Mouse (Mus musculus) forebrain, embryonic 16.5 days (tissue): ENCODE measurements around the gene Nudcd3. TPM values are rescaled to one million over a fixed set of nuclear protein-coding genes. Genes with fewer than 3 reads are reported as not detected.

Source experiments
- ATAC-seq: fragments of 200-750 bp; cut with Nextera tagmentation; 2 replicates; pipeline ENCODE4 v1.8.0; 2017; ENCODE audit warnings: mild to moderate bottlenecking, moderate library complexity
- H3K27ac ChIP-seq: fragments of 300-500 bp; sonication (generic); 2 replicates; pipeline ENCODE4 v1.5.1; 2014; ENCODE audit warnings: low read length, control low read depth
- H3K27me3 ChIP-seq: fragments of 300-500 bp; sonication (generic); replicated peaks from 2 replicates; pipeline ENCODE4 v1.6.1; 2014; ENCODE audit warnings: low read length; ENCODE audit not compliant: control insufficient read depth, insufficient read depth
- H3K36me3 ChIP-seq: fragments of 300-500 bp; sonication (generic); 2 replicates; pipeline ENCODE4 v1.6.1; 2014; ENCODE audit not compliant: control insufficient read depth, insufficient read depth
- H3K4me1 ChIP-seq: fragments of 300-500 bp; sonication (generic); replicated peaks from 2 replicates; pipeline ENCODE4 v1.6.1; 2014; ENCODE audit warnings: low read length; ENCODE audit not compliant: control insufficient read depth, insufficient read depth
- H3K4me2 ChIP-seq: fragments of 300-500 bp; sonication (generic); 2 replicates; pipeline ENCODE4 v1.6.1; 2014; ENCODE audit warnings: mild to moderate bottlenecking, low read length, control low read depth
- H3K4me3 ChIP-seq: fragments of 300-500 bp; sonication (generic); replicated peaks from 2 replicates; pipeline ENCODE4 v1.5.1; 2014; ENCODE audit warnings: mild to moderate bottlenecking, low read length, control low read depth
- H3K9ac ChIP-seq: fragments of 300-500 bp; sonication (generic); replicated peaks from 2 replicates; pipeline ENCODE4 v1.6.1; 2014; ENCODE audit warnings: low read depth, low read length, control low read depth
- H3K9me3 ChIP-seq: fragments of 300-500 bp; sonication (generic); 2 replicates; pipeline ENCODE4 v1.6.1; 2016; ENCODE audit warnings: low read length; ENCODE audit not compliant: control insufficient read depth
- WGBS: fragments of 180-500 bp; shearing (Covaris S2); extraction: QIAGEN DNeasy Blood & Tissue Kit; methylation state at CpG from one replicate; pipeline ENCODE4 v1.1.7; 2014; 5-methylcytosine and 5-hydroxymethylcytosine counted together
- polyA plus RNA-seq: library from polyadenylated mRNA; unstranded; fragments of >200 nt; fragmentation: Nextera tagmentation; extraction: Ambion mirVana; gene quantifications from 2 replicates; pipeline ENCODE4 v1.2.1, GENCODE M21; 2015

Nudcd3 gene
- 78.4 and 82.1 TPM in 2 replicates for polyA plus RNA-seq

- no peaks in the 10 kb centered on the region for H3K27me3 ChIP-seq
- peak; percentile 96 for ATAC-seq
- peak within 1 kb of the TSS; percentile 96 for H3K9ac ChIP-seq
- peak within 1 kb of the TSS; percentile 97 for H3K27ac ChIP-seq
- WGBS: under 1% methylated on average over 39 of the region's 39 CpGs
- H3K9me3 ChIP-seq: no peaks in the 10 kb centered on the region
- H3K4me3 ChIP-seq: peak within 1 kb of the TSS; percentile 100
- H3K36me3 ChIP-seq: no peaks in the 10 kb centered on the region
- H3K4me1 ChIP-seq: peaks cover 22% of the 10 kb centered on the region
- H3K4me2 ChIP-seq: peak within 1 kb of the TSS; percentile 98
Observed at GRCm38 (mm10) chr11:6200087-6200569, at the start of gene Nudcd3. Nudcd3 (minus strand) TSS chr11:6200415.

- Histone ChIP-seq H3K9ac (no peak overlapping the region), H3K4me2 (no peak overlapping the region), H3K4me3 (no peak overlapping the region), H3K9me3 (no peaks in the 10 kb centered on the region), H3K27me3 (no peaks in the 10 kb centered on the region), H3K27ac (no peak overlapping the region), H3K36me3 (no peaks in the 10 kb centered on the region), H3K4me1 (no peaks in the 10 kb centered on the region)
- no peak for ATAC-seq
- 53% methylated on average over 18 of the region's 19 CpGs for WGBS
Observed at GRCm38 (mm10) chr11:6244707-6245106, 44.5 kb upstream of the Nudcd3 start.

DNA sequence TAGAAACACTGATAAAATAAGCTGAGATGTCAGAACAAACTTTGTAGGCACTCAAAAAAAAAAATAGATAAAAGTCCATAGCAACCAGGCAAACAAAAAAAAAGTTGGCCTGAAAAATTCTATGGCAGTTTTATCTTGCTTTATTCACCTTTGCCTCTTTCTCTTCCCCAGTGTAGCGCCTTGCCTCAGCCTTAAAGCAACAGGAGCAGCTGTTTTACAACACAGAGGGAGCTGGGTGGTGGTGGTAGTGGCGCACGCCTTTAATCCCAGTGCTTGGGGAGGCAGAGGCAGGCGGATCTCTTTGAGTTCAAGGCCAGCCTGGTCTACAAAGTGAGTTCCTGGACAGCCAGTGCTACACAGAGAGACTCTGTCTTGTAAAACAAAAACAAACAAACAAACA is 32.8 kb upstream of the Nudcd3 start:
- peaks cover 2% of the 10 kb centered on the region; the same call in 1 of the 2 replicates for H3K9me3 ChIP-seq
- no peaks in the 10 kb centered on the region for H3K27me3 ChIP-seq
- no peak overlapping the region for H3K4me3 ChIP-seq
- no peaks in the 10 kb centered on the region for H3K4me1 ChIP-seq
- no peak overlapping the region for H3K4me2 ChIP-seq
- no peak for ATAC-seq
- H3K9ac ChIP-seq: no peak overlapping the region
- 86% methylated on average over 4 of the region's 4 CpGs for WGBS
- no peak overlapping the region for H3K27ac ChIP-seq
- no peaks in the 10 kb centered on the region for H3K36me3 ChIP-seq

DNA sequence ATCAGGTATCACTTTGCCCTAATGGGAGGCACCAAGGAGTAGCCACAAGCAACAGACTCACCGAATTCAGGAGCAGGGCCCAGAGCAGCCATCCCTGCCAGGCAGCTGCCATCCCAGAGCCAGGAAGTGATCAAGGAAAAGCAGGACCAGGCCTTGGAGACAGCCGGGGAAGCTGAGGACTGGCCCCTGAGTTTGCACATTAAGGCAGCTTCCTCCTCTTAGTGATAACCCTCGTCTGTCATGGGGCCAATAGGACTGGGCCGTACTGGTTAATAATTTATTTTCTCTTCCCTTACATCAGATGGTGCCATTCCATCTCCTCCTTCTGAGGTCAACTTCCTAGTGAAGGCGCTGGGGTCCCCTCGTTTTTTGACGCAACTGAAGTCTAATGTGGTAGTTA is 29.8 kb upstream of the Nudcd3 start, which contains the start of gene Npc1l1:
TSS of gene Npc1l1 (minus strand) at position 132 of the 400 bp plus-strand sequence.
- Histone ChIP-seq H3K27me3 (no peaks in the 10 kb centered on the region), H3K9ac (no peak within 1 kb of the TSS), H3K4me1 (no peaks in the 10 kb centered on the region), H3K36me3 (no peaks in the 10 kb centered on the region), H3K4me3 (no peak within 1 kb of the TSS), H3K4me2 (no peak within 1 kb of the TSS), H3K9me3 (peaks cover 2% of the 10 kb centered on the region; the same call in 1 of the 2 replicates), H3K27ac (no peak within 1 kb of the TSS)
- ATAC-seq: no peak
- WGBS: 89% methylated on average over 7 of the region's 7 CpGs

- H3K27me3 ChIP-seq: no peaks in the 10 kb centered on the region
- H3K27ac ChIP-seq: no peak overlapping the region
- H3K9ac ChIP-seq: no peak overlapping the region
- H3K36me3 ChIP-seq: no peaks in the 10 kb centered on the region
- ATAC-seq: no peak
- WGBS: 79% methylated on average over 14 of the region's 14 CpGs
- no peak overlapping the region for H3K4me3 ChIP-seq
- no peaks in the 10 kb centered on the region for H3K9me3 ChIP-seq
- H3K4me2 ChIP-seq: no peak overlapping the region
- no peaks in the 10 kb centered on the region for H3K4me1 ChIP-seq
Observed at GRCm38 (mm10) chr11:6224541-6225229, 24.5 kb upstream of the Nudcd3 start.

GRCm38 (mm10) chr11:6222187-6222586 is 22.0 kb upstream of the Nudcd3 start:
- no peaks in the 10 kb centered on the region for H3K4me1 ChIP-seq
- no peak for ATAC-seq
- H3K36me3 ChIP-seq: no peaks in the 10 kb centered on the region
- H3K27ac ChIP-seq: no peak overlapping the region
- H3K9ac ChIP-seq: no peak overlapping the region
- H3K9me3 ChIP-seq: no peaks in the 10 kb centered on the region
- no peaks in the 10 kb centered on the region for H3K27me3 ChIP-seq
- H3K4me2 ChIP-seq: no peak overlapping the region
- no peak overlapping the region for H3K4me3 ChIP-seq
- WGBS: 96% methylated on average over 10 of the region's 10 CpGs

DNA sequence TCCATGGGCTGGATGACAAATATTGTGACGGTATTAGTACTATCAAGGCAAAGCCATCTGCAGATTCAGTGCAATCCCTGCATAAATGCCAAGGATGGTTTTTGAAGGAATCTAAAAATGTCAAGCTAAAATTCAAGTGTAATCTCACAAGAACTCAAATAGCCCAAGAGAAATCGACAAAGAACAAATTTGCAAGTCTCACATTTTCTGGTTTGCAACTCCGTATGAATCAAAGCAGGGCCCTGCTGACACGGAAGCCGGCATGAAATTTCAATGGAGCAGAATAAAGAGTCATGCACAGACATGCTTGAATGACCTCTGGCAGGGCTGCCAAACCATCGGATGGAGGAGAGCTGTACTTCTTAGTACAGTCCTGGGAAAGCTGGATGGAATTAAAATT is 19.8 kb upstream of the Nudcd3 start:
- no peak for ATAC-seq
- Histone ChIP-seq H3K4me2 (no peak overlapping the region), H3K4me3 (no peak overlapping the region), H3K27ac (no peak overlapping the region), H3K36me3 (no peaks in the 10 kb centered on the region), H3K27me3 (no peaks in the 10 kb centered on the region), H3K9me3 (no peaks in the 10 kb centered on the region), H3K9ac (no peak overlapping the region), H3K4me1 (no peaks in the 10 kb centered on the region)
- WGBS: 83% methylated on average over 6 of the region's 6 CpGs

DNA sequence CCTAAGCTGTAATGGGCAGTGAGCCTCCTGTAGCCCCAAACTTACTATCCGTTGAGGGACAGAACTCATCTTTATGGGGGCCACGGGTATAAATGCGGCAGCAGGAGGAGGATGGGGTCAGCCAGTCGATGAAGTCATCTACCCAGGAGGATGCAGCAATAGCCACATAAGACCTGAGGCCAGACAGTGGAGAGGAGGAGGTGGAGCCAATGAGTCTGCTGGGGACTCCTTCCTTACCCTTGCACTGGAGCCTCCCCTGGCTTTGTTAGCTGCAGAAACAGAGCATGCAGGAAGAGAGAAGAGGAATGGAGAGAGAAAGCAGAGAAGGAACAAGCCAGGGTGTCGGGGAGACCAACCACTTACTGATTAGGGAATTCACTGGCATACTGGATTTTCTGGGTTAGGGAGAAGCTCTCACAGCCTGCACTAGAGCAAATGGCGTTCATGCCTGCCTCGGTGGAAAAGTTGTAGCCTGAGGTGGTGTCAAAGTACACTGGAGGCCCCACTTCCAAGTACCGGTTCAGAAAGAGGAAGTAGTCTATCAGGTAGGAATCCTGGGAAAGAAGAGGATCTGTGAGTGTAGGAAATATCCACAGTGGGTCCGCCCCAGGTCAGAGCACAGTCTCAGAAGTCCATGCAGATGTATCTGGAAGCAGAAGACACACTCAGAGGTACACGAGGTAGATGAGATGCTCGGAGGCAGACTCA is 18.1 kb upstream of the Nudcd3 start:
- H3K4me1 ChIP-seq: no peaks in the 10 kb centered on the region
- no peak overlapping the region for H3K9ac ChIP-seq
- H3K36me3 ChIP-seq: no peaks in the 10 kb centered on the region
- no peak overlapping the region for H3K4me3 ChIP-seq
- ATAC-seq: no peak
- H3K27ac ChIP-seq: no peak overlapping the region
- no peaks in the 10 kb centered on the region for H3K9me3 ChIP-seq
- H3K4me2 ChIP-seq: no peak overlapping the region
- H3K27me3 ChIP-seq: no peaks in the 10 kb centered on the region
- WGBS: 79% methylated on average over 11 of the region's 11 CpGs

DNA sequence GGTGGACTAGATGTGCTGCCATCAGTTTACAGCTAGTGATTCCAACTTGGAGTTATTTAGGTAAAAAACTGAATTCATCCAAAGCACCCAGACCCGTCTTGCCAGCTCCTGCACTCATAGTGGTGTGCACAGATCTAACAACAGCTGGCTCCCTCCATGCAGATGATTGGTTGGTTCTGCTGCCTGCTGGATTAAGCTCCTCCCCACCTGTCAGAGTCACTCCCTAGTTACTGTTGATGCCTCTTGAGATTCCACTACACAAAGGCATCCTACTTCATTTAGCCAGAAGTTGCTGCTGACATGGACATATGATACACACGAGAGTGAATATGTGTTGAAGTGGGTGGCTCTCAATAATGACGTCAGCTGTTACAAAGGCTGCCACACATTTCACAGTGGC is 16.6 kb upstream of the Nudcd3 start:
- H3K36me3 ChIP-seq: no peaks in the 10 kb centered on the region

More for the DNA sequence above, 16.6 kb upstream of the Nudcd3 start:
- Histone ChIP-seq H3K27ac (no peak overlapping the region), H3K27me3 (no peaks in the 10 kb centered on the region), H3K9me3 (no peaks in the 10 kb centered on the region), H3K9ac (no peak overlapping the region), H3K4me1 (no peaks in the 10 kb centered on the region), H3K4me2 (no peak overlapping the region), H3K4me3 (no peak overlapping the region)
- no peak for ATAC-seq
- WGBS: 52% methylated on average over 3 of the region's 3 CpGs
